Mouse (Mus musculus): ENCODE measurements around the gene Tnpo3. TPM values are rescaled to one million over a fixed set of nuclear protein-coding genes. Genes with fewer than 3 reads are reported as not detected.
"Not testable (repeated sequence)": the region's sequence is repeated elsewhere in the genome, so short reads cannot be mapped to it uniquely, and the experiment has no call there.

Tnpo3 gene
- polyA plus RNA-seq, 1 experiment from 2014 or later: 102 TPM

DNA sequence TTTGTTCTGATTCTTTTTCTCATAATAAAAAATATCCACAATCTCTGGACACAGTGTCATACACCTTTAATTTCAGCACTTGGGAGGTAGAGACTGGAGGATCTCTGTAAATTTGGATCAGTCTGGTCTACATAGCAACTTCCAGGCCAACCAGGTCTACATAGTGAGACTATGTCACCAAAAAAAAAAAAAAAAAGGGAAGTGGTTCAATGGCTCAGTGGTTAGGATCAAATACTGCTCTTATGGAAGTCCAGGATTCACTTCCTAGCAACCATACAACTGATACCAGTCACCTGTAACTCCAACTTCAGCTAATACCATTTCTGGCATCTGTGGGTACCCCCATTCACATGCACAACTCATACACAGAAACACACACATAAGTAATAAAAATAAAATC, 9.5 kb downstream of the Tnpo3 start:
- Histone ChIP-seq H3K9me3 (no peaks in the 10 kb centered on the region), H3K4me1 (no peaks in the 10 kb centered on the region), H3K36me3 (0 out of 2 replicates have a peak, but pooled peaks cover 4% of the 10 kb centered on the region), H3K27ac (no peak overlapping the region), H3K27me3 (no peaks in the 10 kb centered on the region), H3K4me2 (replicated peaks) (no peak overlapping the region), H3K4me3 (no peak overlapping the region), H3K9ac (no peak overlapping the region)
- no peak for ATAC-seq (ENCODE audit: insufficient number of reproducible peaks, insufficient read depth, low FRiP score, low TSS enrichment)

DNA sequence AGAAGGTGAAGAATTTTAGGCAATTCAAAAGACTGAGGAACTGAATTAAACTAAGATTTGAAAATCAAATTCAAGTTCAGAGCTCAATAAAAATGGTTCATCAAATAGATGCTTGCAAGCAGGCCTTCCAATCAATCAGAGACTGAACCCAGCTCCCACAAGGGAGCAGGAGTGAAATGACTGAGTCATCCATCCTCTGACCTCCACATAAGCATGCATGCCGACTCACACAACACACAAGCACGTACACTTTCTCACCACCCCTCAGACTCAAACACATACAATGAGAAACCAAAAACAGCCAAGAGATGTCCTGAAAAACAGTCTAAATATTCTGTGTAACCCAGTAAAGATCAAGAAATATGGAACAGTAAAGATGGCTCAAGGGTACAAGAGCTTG, 14.0 kb downstream of the Tnpo3 start:
- Histone ChIP-seq H3K4me2 (replicated peaks) (no peak overlapping the region), H3K9me3 (no peaks in the 10 kb centered on the region), H3K27me3 (no peaks in the 10 kb centered on the region), H3K4me3 (no peak overlapping the region), H3K27ac (no peak overlapping the region), H3K4me1 (no peaks in the 10 kb centered on the region), H3K36me3 (0 out of 2 replicates have a peak, but pooled peaks cover 4% of the 10 kb centered on the region), H3K9ac (no peak overlapping the region)
- 82% methylated on average over 2 of the region's 2 CpGs for WGBS
- ATAC-seq (ENCODE audit: insufficient number of reproducible peaks, insufficient read depth, low FRiP score, low TSS enrichment): no peak

DNA sequence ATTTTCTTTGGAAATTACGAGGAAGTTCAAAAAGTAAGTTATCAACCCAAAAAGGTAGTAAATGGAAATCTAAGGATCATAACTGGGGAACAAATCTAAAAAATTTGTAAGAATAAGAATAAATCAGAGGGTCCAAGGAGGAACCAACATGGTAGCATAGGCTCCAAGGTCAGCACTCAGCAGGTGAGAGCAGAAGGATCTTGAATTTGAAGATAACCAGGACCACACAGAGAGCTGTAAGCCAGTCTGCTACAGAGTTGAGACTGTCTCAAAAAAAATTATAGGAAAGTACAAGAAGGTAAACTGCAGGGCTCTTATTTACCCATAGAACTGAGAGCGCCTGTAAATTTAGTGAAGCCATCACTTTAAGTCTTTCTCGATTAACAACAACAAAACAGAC, 28.5 kb downstream of the Tnpo3 start:
- Histone ChIP-seq H3K4me1 (no peaks in the 10 kb centered on the region), H3K9me3 (no peaks in the 10 kb centered on the region), H3K27ac (no peak overlapping the region), H3K27me3 (no peaks in the 10 kb centered on the region), H3K36me3 (peaks cover 65% of the 10 kb centered on the region), H3K4me2 (replicated peaks) (no peak overlapping the region), H3K4me3 (no peak overlapping the region), H3K9ac (no peak overlapping the region)
- no peak for ATAC-seq (ENCODE audit: insufficient number of reproducible peaks, insufficient read depth, low FRiP score, low TSS enrichment)
- 94% methylated on average over 3 of the region's 3 CpGs for WGBS

DNA sequence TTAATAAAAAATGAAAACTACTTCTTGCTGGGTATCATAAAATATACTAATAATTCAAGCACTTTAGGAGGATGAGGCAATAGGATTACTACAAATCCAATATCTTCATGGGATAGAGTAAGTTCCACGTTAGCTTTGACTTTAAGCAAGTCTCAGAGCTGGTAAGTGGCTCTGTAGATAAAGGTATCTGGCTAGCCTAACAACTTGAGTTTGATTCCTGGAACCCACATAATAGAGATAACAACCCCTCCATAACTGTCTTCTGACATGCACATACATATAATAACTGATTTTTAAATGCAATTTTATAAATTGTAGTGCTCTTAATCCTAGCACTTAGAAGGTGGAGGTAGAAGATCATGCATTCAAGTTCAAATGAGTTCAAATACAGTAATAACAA, 28.9 kb downstream of the Tnpo3 start:
- no peaks in the 10 kb centered on the region for H3K27me3 ChIP-seq
- peaks cover 62% of the 10 kb centered on the region for H3K36me3 ChIP-seq
- 87% methylated on average over 1 of the region's 1 CpGs for WGBS
- no peaks in the 10 kb centered on the region for H3K4me1 ChIP-seq
- H3K4me3 ChIP-seq: no peak overlapping the region
- no peaks in the 10 kb centered on the region for H3K9me3 ChIP-seq
- H3K9ac ChIP-seq: no peak overlapping the region
- no peak overlapping the region for H3K4me2 ChIP-seq (replicated peaks)
- H3K27ac ChIP-seq: no peak overlapping the region
- no peak for ATAC-seq (ENCODE audit: insufficient number of reproducible peaks, insufficient read depth, low FRiP score, low TSS enrichment)

DNA sequence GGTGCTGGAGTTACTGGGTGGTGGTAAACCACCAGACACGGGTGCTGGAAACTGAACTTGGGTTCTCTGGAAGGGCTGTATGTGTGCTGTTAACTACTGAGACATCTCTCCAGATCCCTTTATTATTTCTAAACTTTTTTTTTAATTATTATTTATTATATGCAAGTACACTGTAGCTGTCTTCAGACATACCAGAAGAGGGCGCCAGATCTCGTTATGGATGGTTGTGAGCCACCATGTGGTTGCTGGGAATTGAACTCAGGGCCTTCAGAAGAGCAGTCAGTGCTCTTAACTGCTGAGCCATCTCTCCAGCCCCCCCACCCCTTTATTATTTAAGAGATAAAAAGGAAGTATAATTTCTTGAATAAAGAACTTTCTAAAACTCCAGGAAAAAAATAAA, 33.3 kb downstream of the Tnpo3 start:
- H3K4me3 ChIP-seq; H3K27ac ChIP-seq; H3K9me3 ChIP-seq; H3K9ac ChIP-seq; ATAC-seq (ENCODE audit: insufficient number of reproducible peaks, insufficient read depth, low FRiP score, low TSS enrichment); H3K4me1 ChIP-seq; H3K27me3 ChIP-seq; H3K4me2 ChIP-seq (replicated peaks): not testable (repeated sequence)
- WGBS: 83% methylated on average over 3 of the region's 3 CpGs
- H3K36me3 ChIP-seq: peaks cover 72% of the 10 kb centered on the region

DNA sequence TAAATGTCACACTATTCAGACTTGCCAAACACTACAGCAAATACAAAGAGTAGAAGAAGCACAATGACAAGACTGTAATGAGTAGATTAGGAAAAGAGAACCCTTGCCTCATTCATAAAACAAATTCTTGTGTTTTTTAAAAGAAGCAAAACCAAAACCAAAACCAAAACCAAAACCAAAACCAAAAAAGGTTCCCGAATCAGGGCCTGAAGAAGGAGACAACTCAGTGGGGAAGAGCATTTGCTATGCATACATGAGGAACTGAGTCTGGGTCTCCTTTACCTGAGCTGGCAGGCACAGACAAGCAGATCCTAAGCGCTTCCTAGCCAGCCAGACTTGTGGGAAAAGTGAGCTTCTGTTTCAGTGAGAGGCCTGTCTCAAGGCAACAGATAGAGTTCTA, 52.6 kb downstream of the Tnpo3 start:
- Histone ChIP-seq H3K4me1 (no peaks in the 10 kb centered on the region), H3K9me3 (no peaks in the 10 kb centered on the region), H3K27me3 (no peaks in the 10 kb centered on the region), H3K36me3 (peaks cover 81% of the 10 kb centered on the region), H3K4me2 (replicated peaks) (no peak overlapping the region), H3K4me3 (no peak overlapping the region), H3K9ac (no peak overlapping the region), H3K27ac (no peak overlapping the region)
- 91% methylated on average over 2 of the region's 2 CpGs for WGBS
- no peak for ATAC-seq (ENCODE audit: insufficient number of reproducible peaks, insufficient read depth, low FRiP score, low TSS enrichment)

DNA sequence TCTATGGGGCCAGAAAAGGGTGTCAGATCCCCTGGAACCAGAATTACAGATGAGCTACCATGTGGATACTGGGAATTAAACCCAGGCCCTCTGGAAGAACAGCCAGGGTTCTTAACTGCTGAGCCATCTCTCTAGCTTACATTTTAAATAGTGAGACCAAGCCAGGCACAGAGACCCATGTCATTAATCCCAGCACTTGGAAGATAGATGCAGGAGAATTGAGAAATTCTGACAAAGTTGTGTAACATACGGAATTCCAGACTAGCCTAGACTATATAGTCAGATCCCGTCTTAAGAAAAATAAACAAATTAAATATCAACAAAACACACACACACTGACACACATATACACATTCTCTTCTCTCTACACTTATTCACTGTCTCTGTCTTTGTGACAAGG, 57.2 kb downstream of the Tnpo3 start:
- Histone ChIP-seq H3K36me3 (peaks cover 75% of the 10 kb centered on the region), H3K4me2 (replicated peaks) (no peak overlapping the region), H3K9me3 (no peaks in the 10 kb centered on the region), H3K4me3 (no peak overlapping the region), H3K4me1 (no peaks in the 10 kb centered on the region), H3K27ac (no peak overlapping the region), H3K9ac (no peak overlapping the region), H3K27me3 (no peaks in the 10 kb centered on the region)
- ATAC-seq (ENCODE audit: insufficient number of reproducible peaks, insufficient read depth, low FRiP score, low TSS enrichment): no peak
- WGBS: 88% methylated on average over 2 of the region's 2 CpGs

DNA sequence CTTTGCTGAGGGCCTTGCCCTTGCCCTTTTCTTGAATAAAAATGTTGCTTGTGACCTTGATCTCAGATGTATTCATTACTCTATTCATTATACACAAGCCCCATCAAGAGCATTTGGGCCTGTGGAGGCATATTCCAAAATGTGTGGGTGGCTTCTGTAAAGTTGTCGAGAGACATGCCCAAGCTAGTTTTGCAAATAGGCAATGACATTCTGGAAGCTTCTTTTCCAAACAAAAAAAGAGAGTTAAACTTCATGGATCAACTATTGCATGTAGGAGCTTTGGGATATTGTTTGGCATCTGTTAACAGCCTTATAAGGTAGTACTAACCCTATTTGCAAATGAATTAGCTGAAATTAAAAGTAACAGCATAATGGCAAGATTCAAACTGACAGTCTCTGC, 61.6 kb downstream of the Tnpo3 start:
- no peak overlapping the region for H3K4me2 ChIP-seq (replicated peaks)
- WGBS: 96% methylated on average over 1 of the region's 1 CpGs
- no peaks in the 10 kb centered on the region for H3K27me3 ChIP-seq
- peaks cover 74% of the 10 kb centered on the region for H3K36me3 ChIP-seq
- no peak overlapping the region for H3K4me3 ChIP-seq
- ATAC-seq (ENCODE audit: insufficient number of reproducible peaks, insufficient read depth, low FRiP score, low TSS enrichment): no peak
- H3K4me1 ChIP-seq: no peaks in the 10 kb centered on the region
- no peak overlapping the region for H3K9ac ChIP-seq
- H3K27ac ChIP-seq: no peak overlapping the region
- H3K9me3 ChIP-seq: no peaks in the 10 kb centered on the region; the same call in 1 of the 2 replicates

DNA sequence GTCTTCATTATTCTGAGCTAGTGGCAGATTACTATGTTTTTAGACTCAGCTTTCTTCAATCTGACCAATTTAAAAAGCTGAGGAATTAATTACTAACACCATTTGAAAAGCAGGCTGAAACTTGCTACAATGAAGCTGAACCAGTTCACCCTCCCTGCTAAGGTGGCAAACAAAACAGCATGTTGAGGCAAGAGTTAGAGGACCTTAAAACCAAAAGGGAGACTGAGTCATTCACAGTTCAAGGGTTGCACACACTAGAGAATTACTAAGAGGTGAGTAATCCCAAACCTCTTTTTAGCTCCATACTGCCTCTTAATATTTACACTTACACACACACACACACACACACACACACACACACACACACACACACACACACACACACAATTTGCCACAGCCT, 62.1 kb downstream of the Tnpo3 start:
- Histone ChIP-seq H3K9me3 (no peaks in the 10 kb centered on the region; the same call in 1 of the 2 replicates), H3K4me3 (no peak overlapping the region), H3K4me2 (replicated peaks) (no peak overlapping the region), H3K36me3 (peaks cover 79% of the 10 kb centered on the region), H3K27ac (no peak overlapping the region), H3K9ac (no peak overlapping the region), H3K4me1 (no peaks in the 10 kb centered on the region), H3K27me3 (no peaks in the 10 kb centered on the region)
- no peak for ATAC-seq (ENCODE audit: insufficient number of reproducible peaks, insufficient read depth, low FRiP score, low TSS enrichment)

DNA sequence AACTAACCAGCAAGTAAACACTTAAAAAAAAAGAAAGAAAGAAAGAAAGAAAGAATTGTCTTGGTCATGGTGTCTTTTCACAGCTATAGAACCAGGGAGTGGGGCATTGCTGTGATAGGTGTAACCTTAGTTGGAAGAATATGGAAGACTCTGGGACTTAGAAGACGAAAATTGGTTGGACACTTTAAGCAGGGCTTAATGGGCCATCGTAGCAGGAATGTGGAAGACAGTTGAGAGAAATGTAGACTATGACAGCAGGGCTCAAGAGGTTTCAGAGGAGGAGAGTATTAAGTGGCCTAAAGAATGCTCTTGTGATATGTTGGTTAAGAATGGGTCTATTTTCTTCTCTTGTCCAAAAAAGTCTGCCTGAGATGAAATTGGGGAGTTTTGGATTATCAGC, 64.1 kb downstream of the Tnpo3 start:
- H3K27ac ChIP-seq: no peak overlapping the region
- H3K4me2 ChIP-seq (replicated peaks): no peak overlapping the region
- no peaks in the 10 kb centered on the region for H3K27me3 ChIP-seq
- 97% methylated on average over 2 of the region's 2 CpGs for WGBS
- H3K36me3 ChIP-seq: peaks cover 75% of the 10 kb centered on the region
- H3K4me1 ChIP-seq: no peaks in the 10 kb centered on the region
- no peak for ATAC-seq (ENCODE audit: insufficient number of reproducible peaks, insufficient read depth, low FRiP score, low TSS enrichment)
- H3K9ac ChIP-seq: no peak overlapping the region
- no peak overlapping the region for H3K4me3 ChIP-seq
- no peaks in the 10 kb centered on the region; the same call in 1 of the 2 replicates for H3K9me3 ChIP-seq

DNA sequence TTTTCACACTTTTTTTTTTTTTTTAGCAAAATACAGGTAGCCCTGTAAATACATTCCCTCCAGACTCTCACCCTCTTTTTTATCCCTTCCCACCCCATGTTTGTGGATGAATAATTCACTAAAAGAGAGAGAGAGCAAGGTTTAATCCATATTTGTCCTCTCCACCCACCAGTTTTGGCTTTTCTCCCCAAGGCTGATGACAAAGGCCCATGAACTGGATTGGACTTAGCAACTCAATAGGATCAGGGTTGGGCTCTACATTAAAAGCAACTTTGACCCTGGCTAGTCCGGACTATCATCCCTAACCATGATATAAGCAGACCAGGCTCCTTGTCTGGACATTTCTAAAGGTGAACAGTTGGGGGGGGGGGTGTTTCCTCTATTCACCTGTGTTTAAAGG, 68.7 kb downstream of the Tnpo3 start:
- 89% methylated on average over 1 of the region's 1 CpGs for WGBS
- Histone ChIP-seq H3K9me3 (no peaks in the 10 kb centered on the region; the same call in 1 of the 2 replicates), H3K36me3 (peaks cover 57% of the 10 kb centered on the region), H3K4me2 (replicated peaks) (no peak overlapping the region), H3K9ac (no peak overlapping the region), H3K27ac (no peak overlapping the region), H3K4me3 (no peak overlapping the region), H3K4me1 (no peaks in the 10 kb centered on the region), H3K27me3 (no peaks in the 10 kb centered on the region)
- ATAC-seq (ENCODE audit: insufficient number of reproducible peaks, insufficient read depth, low FRiP score, low TSS enrichment): no peak

DNA sequence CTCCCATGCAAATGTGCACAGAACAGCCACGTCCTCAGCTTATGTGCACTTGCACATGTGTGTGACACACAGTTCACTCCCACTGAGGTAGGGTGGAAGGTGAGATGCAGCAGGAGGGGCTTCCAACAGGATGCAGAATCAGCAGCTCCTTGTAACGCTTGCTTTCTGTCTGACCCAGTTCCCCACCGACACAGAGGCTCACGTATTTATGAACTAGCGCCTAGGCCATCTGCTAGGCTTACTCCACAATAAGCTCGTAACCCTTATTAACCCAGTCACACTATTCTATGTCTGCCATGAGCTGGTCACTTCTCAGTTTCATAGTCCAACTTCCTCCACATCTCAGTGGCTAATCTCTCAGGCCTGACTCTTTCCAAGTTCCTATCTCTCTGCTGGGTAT, 69.5 kb downstream of the Tnpo3 start:
- no peaks in the 10 kb centered on the region for H3K27me3 ChIP-seq
- peaks cover 50% of the 10 kb centered on the region for H3K36me3 ChIP-seq
- no peak overlapping the region for H3K4me2 ChIP-seq (replicated peaks)
- H3K4me3 ChIP-seq: no peak overlapping the region
- H3K4me1 ChIP-seq: no peaks in the 10 kb centered on the region
- H3K27ac ChIP-seq: no peak overlapping the region
- ATAC-seq (ENCODE audit: insufficient number of reproducible peaks, insufficient read depth, low FRiP score, low TSS enrichment): no peak
- WGBS: 85% methylated on average over 6 of the region's 6 CpGs
- H3K9me3 ChIP-seq: no peaks in the 10 kb centered on the region; the same call in 1 of the 2 replicates
- no peak overlapping the region for H3K9ac ChIP-seq

DNA sequence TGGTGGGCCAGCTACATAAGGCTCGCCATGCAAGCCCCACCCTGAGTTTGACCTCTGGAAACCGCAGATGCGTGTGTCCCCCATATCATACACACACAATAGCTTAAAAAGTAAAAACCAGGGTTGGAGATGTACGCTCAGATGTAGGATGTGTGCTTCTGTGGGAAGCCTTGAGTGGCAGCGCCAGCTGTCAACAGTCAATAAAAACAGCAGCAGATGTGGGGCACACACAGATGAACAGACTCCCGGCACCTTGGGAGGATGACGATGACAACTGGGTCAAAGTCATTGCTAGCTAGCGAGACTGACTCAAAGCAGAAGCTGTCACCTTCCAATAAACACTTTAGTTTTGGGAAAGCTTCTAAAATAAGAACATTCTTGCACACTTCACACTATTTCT, 70.2 kb downstream of the Tnpo3 start:
- H3K9ac ChIP-seq: no peak overlapping the region
- H3K27ac ChIP-seq: no peak overlapping the region
- H3K27me3 ChIP-seq: no peaks in the 10 kb centered on the region
- no peak for ATAC-seq (ENCODE audit: insufficient number of reproducible peaks, insufficient read depth, low FRiP score, low TSS enrichment)
- 92% methylated on average over 8 of the region's 8 CpGs for WGBS
- no peak overlapping the region for H3K4me3 ChIP-seq
- no peaks in the 10 kb centered on the region for H3K4me1 ChIP-seq
- H3K36me3 ChIP-seq: peaks cover 43% of the 10 kb centered on the region
- H3K4me2 ChIP-seq (replicated peaks): no peak overlapping the region
- H3K9me3 ChIP-seq: no peaks in the 10 kb centered on the region

All from embryonic facial prominence, embryonic 12.5 days (tissue).